ENCODE assay signal across 20 mouse cellular contexts in genomic region chr2:31019011-31019410, GRCm38 (mm10). TPM values are rescaled to one million over a fixed set of nuclear protein-coding genes. Genes with fewer than 3 reads are reported as not detected.
DNase-seq lines count a peak whose midpoint lies in the region; ATAC-seq and TF ChIP-seq lines count a peak whose summit lies in the region.
"Had no signal": no experiment of that assay in that cellular context is flagged by ENCODE, and none has a peak within 500 bp of the region (broad histone marks: within the 10 kb centered on the region; RNA-seq: fewer than 3 reads in every experiment).

No protein-coding gene starts in this region.

- H3K4me2 ChIP-seq in hindbrain, postnatal 0 days (ENCODE audit: low read depth, low read length) = no peak overlapping the region
- no peak overlapping the region for H3K4me2 ChIP-seq in hindbrain, embryonic 13.5 days
- no peak overlapping the region for H3K4me2 ChIP-seq in kidney, embryonic 14.5 days (replicated peaks; ENCODE audit: low read depth, low read length)
- no peak overlapping the region for H3K4me2 ChIP-seq in neural tube, embryonic 15.5 days
- H3K4me2 ChIP-seq: embryonic facial prominence, embryonic 13.5 days; forebrain, embryonic 13.5 days; heart, embryonic 13.5 days; hindbrain, embryonic 12.5 days; intestine, embryonic 15.5 days; kidney, embryonic 15.5 days had no signal

- H3K9me3 ChIP-seq in hindbrain, postnatal 0 days (ENCODE audit: low read length) = no peaks in the 10 kb centered on the region
- H3K9me3 ChIP-seq in hindbrain, embryonic 13.5 days = no peaks in the 10 kb centered on the region
- no peaks in the 10 kb centered on the region for H3K9me3 ChIP-seq in kidney, embryonic 14.5 days (ENCODE audit: control insufficient read depth, low read length)
- no peaks in the 10 kb centered on the region for H3K9me3 ChIP-seq in neural tube, embryonic 15.5 days (replicated peaks)
- H3K9me3 ChIP-seq: embryonic facial prominence, embryonic 13.5 days; forebrain, embryonic 13.5 days; G1E; heart, embryonic 13.5 days; hindbrain, embryonic 12.5 days; intestine, embryonic 15.5 days; kidney, embryonic 15.5 days had no signal

- no peak overlapping the region for H3K9ac ChIP-seq in hindbrain, postnatal 0 days (replicated peaks; ENCODE audit: low read length)
- H3K9ac ChIP-seq in hindbrain, embryonic 13.5 days = no peak overlapping the region
- no peak overlapping the region for H3K9ac ChIP-seq in kidney, embryonic 14.5 days (ENCODE audit: low read depth, low read length)
- no peak overlapping the region for H3K9ac ChIP-seq in neural tube, embryonic 15.5 days (replicated peaks)
- H3K9ac ChIP-seq: embryonic facial prominence, embryonic 13.5 days; forebrain, embryonic 13.5 days; heart, embryonic 13.5 days; hindbrain, embryonic 12.5 days; intestine, embryonic 15.5 days; kidney, embryonic 15.5 days had no signal

- no peak for TF ChIP-seq POLR2A in cerebellum, adult 2 months (IDR thresholded peaks at IDR 0.05; ENCODE audit: borderline replicate concordance, insufficient read depth, low read length)

- TF ChIP-seq CTCF in hindbrain, postnatal 0 days (IDR thresholded peaks at IDR 0.05; ENCODE audit: low read depth) = no peak
- TF ChIP-seq CTCF in cerebellum, adult 2 months (IDR thresholded peaks at IDR 0.05; ENCODE audit: borderline replicate concordance, insufficient read depth, low read depth, low read length) = no peak

- 0 out of 2 replicates have a peak, but pooled peaks have one; percentile 27 for ATAC-seq in hindbrain, postnatal 0 days
- no peak for ATAC-seq in hindbrain, embryonic 13.5 days (ENCODE audit: low FRiP score)
- ATAC-seq in kidney, embryonic 14.5 days (ENCODE audit: low FRiP score, low TSS enrichment) = no peak
- no peak for ATAC-seq in neural tube, embryonic 15.5 days (ENCODE audit: low FRiP score)
- ATAC-seq: forebrain, embryonic 13.5 days; intestine, embryonic 15.5 days had no signal

- no peak overlapping the region for H3K27ac ChIP-seq in hindbrain, postnatal 0 days
- H3K27ac ChIP-seq in hindbrain, embryonic 13.5 days = no peak overlapping the region
- peak overlapping the region; percentile 89 for H3K27ac ChIP-seq in cerebellum, adult 2 months (ENCODE audit: insufficient read depth, low read length)
- no peak overlapping the region for H3K27ac ChIP-seq in kidney, embryonic 14.5 days (ENCODE audit: low read depth, low read length)
- no peak overlapping the region for H3K27ac ChIP-seq in neural tube, embryonic 15.5 days (replicated peaks)
- H3K27ac ChIP-seq: embryonic facial prominence, embryonic 13.5 days; forebrain, embryonic 13.5 days; heart, embryonic 13.5 days; hindbrain, embryonic 12.5 days; intestine, embryonic 15.5 days; kidney, embryonic 15.5 days had no signal

- no peak overlapping the region for H3K4me3 ChIP-seq in hindbrain, postnatal 0 days (ENCODE audit: low read length)
- no peak overlapping the region for H3K4me3 ChIP-seq in hindbrain, embryonic 13.5 days
- H3K4me3 ChIP-seq in cerebellum, adult 2 months (replicated peaks; ENCODE audit: insufficient read depth, low read depth, low read length) = no peak overlapping the region
- no peak overlapping the region for H3K4me3 ChIP-seq in kidney, embryonic 14.5 days (ENCODE audit: low read length)
- no peak overlapping the region for H3K4me3 ChIP-seq in neural tube, embryonic 15.5 days (replicated peaks)
- H3K4me3 ChIP-seq: embryonic facial prominence, embryonic 13.5 days; forebrain, embryonic 13.5 days; heart, embryonic 13.5 days; hindbrain, embryonic 12.5 days; intestine, embryonic 15.5 days; kidney, embryonic 15.5 days had no signal

- DNase-seq in hindbrain, postnatal 0 days (ENCODE audit: low spot score) = no peak
- peak; percentile 65 for DNase-seq in ZHBTc4 (ENCODE audit: low read depth, low spot score)
- peak in 1 of 2 experiments; percentile 68 for DNase-seq in cerebellum, adult 2 months
- peak; percentile 71 to 74 for DNase-seq in cerebellum, postnatal 10 days
- DNase-seq in frontal cortex, postnatal 36 days (ENCODE audit: low spot score in 2 of 2) = no peak
- DNase-seq: adrenal gland, postnatal 14 days; gastrocnemius, postnatal 36 days; heart, adult 11 months; heart, postnatal 36 days; kidney, adult 18-20 months had no signal

- no peaks in the 10 kb centered on the region for H3K4me1 ChIP-seq in hindbrain, postnatal 0 days (ENCODE audit: insufficient read depth, low read length)
- no peaks in the 10 kb centered on the region for H3K4me1 ChIP-seq in hindbrain, embryonic 13.5 days (replicated peaks)
- peaks cover 66% of the 10 kb centered on the region for H3K4me1 ChIP-seq in cerebellum, adult 2 months (ENCODE audit: control insufficient read depth, insufficient read depth, low read length)
- H3K4me1 ChIP-seq in kidney, embryonic 14.5 days (ENCODE audit: control insufficient read depth, insufficient read depth, low read length) = no peaks in the 10 kb centered on the region
- H3K4me1 ChIP-seq in neural tube, embryonic 15.5 days = no peaks in the 10 kb centered on the region
- H3K4me1 ChIP-seq: embryonic facial prominence, embryonic 13.5 days; forebrain, embryonic 13.5 days; heart, embryonic 13.5 days; hindbrain, embryonic 12.5 days; intestine, embryonic 15.5 days; kidney, embryonic 15.5 days had no signal

- H3K36me3 ChIP-seq in hindbrain, postnatal 0 days (ENCODE audit: insufficient read depth, low read length) = peaks cover 40% of the 10 kb centered on the region
- peaks cover 88% of the 10 kb centered on the region for H3K36me3 ChIP-seq in hindbrain, embryonic 13.5 days
- H3K36me3 ChIP-seq in kidney, embryonic 14.5 days (ENCODE audit: control insufficient read depth, insufficient read depth, low read length) = peaks cover 36% of the 10 kb centered on the region
- H3K36me3 ChIP-seq in neural tube, embryonic 15.5 days = peaks cover 76% of the 10 kb centered on the region

- WGBS in hindbrain, postnatal 0 days = 86% methylated on average over 8 of the region's 8 CpGs
- 90% methylated on average over 8 of the region's 8 CpGs for WGBS in hindbrain, embryonic 13.5 days
- WGBS in cerebellum, adult 2 months = 31% methylated on average over 8 of the region's 8 CpGs
- 89% methylated on average over 8 of the region's 8 CpGs for WGBS in kidney, embryonic 14.5 days
- 92% methylated on average over 8 of the region's 8 CpGs for WGBS in neural tube, embryonic 15.5 days

- no peaks in the 10 kb centered on the region for H3K27me3 ChIP-seq in hindbrain, postnatal 0 days (ENCODE audit: insufficient read depth, low read length)
- H3K27me3 ChIP-seq in hindbrain, embryonic 13.5 days = no peaks in the 10 kb centered on the region
- no peaks in the 10 kb centered on the region for H3K27me3 ChIP-seq in cerebellum, adult 2 months (ENCODE audit: control insufficient read depth, insufficient read depth, low read length)
- H3K27me3 ChIP-seq in kidney, embryonic 14.5 days (ENCODE audit: control insufficient read depth, insufficient read depth, low read length) = no peaks in the 10 kb centered on the region
- no peaks in the 10 kb centered on the region for H3K27me3 ChIP-seq in neural tube, embryonic 15.5 days (replicated peaks)
- H3K27me3 ChIP-seq: embryonic facial prominence, embryonic 13.5 days; forebrain, embryonic 13.5 days; heart, embryonic 13.5 days; hindbrain, embryonic 12.5 days; intestine, embryonic 15.5 days; kidney, embryonic 15.5 days had no signal

RNA-seq across cellular contexts. Expression of gene Usp20, which starts 36.9 kb away (rescaled TPM):
- 43.0 and 49.9 TPM in 2 replicates for total RNA-seq in hindbrain, postnatal 0 days (2014; rRNA removed)
- polyA plus RNA-seq in hindbrain, postnatal 0 days (2015; fragmentation: Nextera tagmentation; extraction: Ambion mirVana) = 30.4 and 32.0 TPM in 2 replicates
- polyA plus RNA-seq in hindbrain, embryonic 13.5 days (2015; fragmentation: Nextera tagmentation; extraction: Ambion mirVana) = 42.4 and 45.4 TPM in 2 replicates
- polyA plus RNA-seq in cerebellum, adult 2 months (2012; rRNA removed) = 59.2 and 68.6 TPM in 2 replicates
- polyA plus RNA-seq in kidney, embryonic 14.5 days (2014; fragmentation: Nextera tagmentation; extraction: Ambion mirVana) = 8.7 and 12.5 TPM in 2 replicates
- 44.3 and 49.7 TPM in 2 replicates for polyA plus RNA-seq in neural tube, embryonic 15.5 days (2015; fragmentation: Nextera tagmentation; extraction: Ambion mirVana)

RNA-seq across cellular contexts. Expression of gene BC005624, which starts 37.0 kb away (rescaled TPM):
- total RNA-seq in hindbrain, postnatal 0 days (2014; rRNA removed) = 19.7 and 22.2 TPM in 2 replicates
- polyA plus RNA-seq in hindbrain, postnatal 0 days (2015; fragmentation: Nextera tagmentation; extraction: Ambion mirVana) = 84.8 and 89.5 TPM in 2 replicates
- 90.9 and 99.6 TPM in 2 replicates for polyA plus RNA-seq in hindbrain, embryonic 13.5 days (2015; fragmentation: Nextera tagmentation; extraction: Ambion mirVana)
- polyA plus RNA-seq in cerebellum, adult 2 months (2012; rRNA removed) = 118 and 123 TPM in 2 replicates
- 48.7 and 52.7 TPM in 2 replicates for polyA plus RNA-seq in kidney, embryonic 14.5 days (2014; fragmentation: Nextera tagmentation; extraction: Ambion mirVana)
- polyA plus RNA-seq in neural tube, embryonic 15.5 days (2015; fragmentation: Nextera tagmentation; extraction: Ambion mirVana) = 86.5 and 93.2 TPM in 2 replicates

RNA-seq across cellular contexts. Expression of gene Tor1a, which starts 51.3 kb away (rescaled TPM):
- 62.4 and 64.0 TPM in 2 replicates for total RNA-seq in hindbrain, postnatal 0 days (2014; rRNA removed)
- 81.5 and 83.2 TPM in 2 replicates for polyA plus RNA-seq in hindbrain, postnatal 0 days (2015; fragmentation: Nextera tagmentation; extraction: Ambion mirVana)
- 90.8 and 92.5 TPM in 2 replicates for polyA plus RNA-seq in hindbrain, embryonic 13.5 days (2015; fragmentation: Nextera tagmentation; extraction: Ambion mirVana)
- polyA plus RNA-seq in cerebellum, adult 2 months (2012; rRNA removed) = 50.5 and 56.3 TPM in 2 replicates
- polyA plus RNA-seq in kidney, embryonic 14.5 days (2014; fragmentation: Nextera tagmentation; extraction: Ambion mirVana) = 71.8 and 80.6 TPM in 2 replicates
- 89.5 and 93.2 TPM in 2 replicates for polyA plus RNA-seq in neural tube, embryonic 15.5 days (2015; fragmentation: Nextera tagmentation; extraction: Ambion mirVana)

Comparison
In these comparisons a context has a peak if more than half of its experiments do, and no peak if none do; other contexts are left out.
1. DNase-seq: peak in ZHBTc4 (single experiment) and cerebellum, postnatal 10 days (2 of 2); none in hindbrain, postnatal 0 days (single experiment) and frontal cortex, postnatal 36 days (0 of 2).